Mouse (Mus musculus) ES-E14 (cell line): Measurements from ENCODE around the gene H3f3a. TPM values are rescaled to one million over a fixed set of nuclear protein-coding genes. Genes with fewer than 3 reads are reported as not detected.

Source experiments
- DNase-seq: peaks from one replicate; pipeline ENCODE4 v3.0.0-alpha.2; 2013; ENCODE audit warnings: low read depth, low spot score
- H3K27ac ChIP-seq: 2 replicates; pipeline ENCODE4 v1.5.1; 2012; ENCODE audit warnings: low read depth, mild to moderate bottlenecking, low read length, moderate library complexity, mixed read lengths; ENCODE audit not compliant: poor library complexity, insufficient read depth, severe bottlenecking
- H3K36me3 ChIP-seq: 2 replicates; pipeline ENCODE4 v1.6.1; 2012; ENCODE audit warnings: mild to moderate bottlenecking, low read length, moderate library complexity, mixed read lengths; ENCODE audit not compliant: control insufficient read depth, poor library complexity, insufficient read depth, severe bottlenecking
- H3K4me1 ChIP-seq, 2 experiments: fragments of 150-350 bp in 1 of 2; sonication (generic) in 1 of 2; 2 replicates each; pipeline ENCODE4 v1.6.1; 2012; ENCODE audit warnings: low read length in 2 of 2, mild to moderate bottlenecking in 1 of 2, mixed read lengths in 1 of 2; ENCODE audit not compliant: control insufficient read depth in 2 of 2, insufficient read depth in 2 of 2, poor library complexity in 1 of 2
- H3K4me3 ChIP-seq, 2 experiments: fragments of 150-350 bp in 1 of 2; sonication (generic) in 1 of 2; 2 replicates each; pipeline ENCODE4 v1.5.1; 2012; ENCODE audit warnings: low read length in 2 of 2, low read depth in 1 of 2, mild to moderate bottlenecking in 1 of 2, mixed read lengths in 1 of 2; ENCODE audit not compliant: insufficient read depth in 1 of 2, poor library complexity in 1 of 2, severe bottlenecking in 1 of 2
- H3K9ac ChIP-seq: 2 replicates; pipeline ENCODE4 v1.6.1; 2012; ENCODE audit warnings: low read depth, mild to moderate bottlenecking, low read length, mixed read lengths; ENCODE audit not compliant: poor library complexity, insufficient read depth, severe bottlenecking
- H3K9me3 ChIP-seq: fragments of 150-350 bp; sonication (generic); 2 replicates; pipeline ENCODE4 v1.6.1; 2012; ENCODE audit warnings: low read depth, mild to moderate bottlenecking, low read length; ENCODE audit not compliant: control insufficient read depth, insufficient read depth
- CHD2 ChIP-seq: IDR thresholded peaks from 2 replicates; pipeline ENCODE4 v1.6.1; 2014; ENCODE audit warnings: mild to moderate bottlenecking, low read depth, low read length, inconsistent platforms
- HCFC1 ChIP-seq: IDR thresholded peaks from 2 replicates; pipeline ENCODE4 v1.6.1; 2012; ENCODE audit warnings: low read length, inconsistent platforms, borderline replicate concordance; ENCODE audit not compliant: insufficient read depth
- MAFK ChIP-seq: IDR thresholded peaks from 2 replicates; pipeline ENCODE4 v1.6.1; 2014; ENCODE audit warnings: mild to moderate bottlenecking, low read depth, low read length, inconsistent platforms; ENCODE audit not compliant: insufficient read depth
- ZC3H11A ChIP-seq: IDR thresholded peaks from 2 replicates; pipeline ENCODE4 v1.6.1; 2012; ENCODE audit warnings: low read depth, mild to moderate bottlenecking, inconsistent platforms, low read length, borderline replicate concordance
- ZNF384 ChIP-seq: IDR thresholded peaks from 2 replicates; pipeline ENCODE4 v1.6.1; 2012; ENCODE audit warnings: low read depth, low read length, inconsistent platforms
- in situ Hi-C, 2 experiments: fragments of 600-800 bp; cut with MboI; formaldehyde crosslinking; loops; one replicate each; pipeline ENCODE4 v1.15.1; 2025; ENCODE audit warnings: low sequenced_read_pairs in 2 of 2, inconsistent platforms in 1 of 2; ENCODE audit not compliant: unreplicated experiment in 2 of 2
- total RNA-seq: library from RNA; depleted of rRNA; stranded (reverse); fragments of 300-350 nt; gene quantifications from 2 replicates; pipeline ENCODE4 v1.2.3, GENCODE M21; 2012

The H3f3a gene
- total RNA-seq, 1 experiment, result 657 TPM

GRCm38 (mm10) chr1:180818000-180818399 lies 4.3 kb upstream of the H3f3a start:
- Histone ChIP-seq H3K4me1 (peaks cover 4 to 6% of the 10 kb centered on the region in 2 experiments; a peak in 3 of 4 replicates), H3K27ac (no peak overlapping the region), H3K9me3 (no peaks in the 10 kb centered on the region), H3K36me3 (no peaks in the 10 kb centered on the region), H3K9ac (no peak overlapping the region), H3K4me3 (no peak overlapping the region)
- TF ChIP-seq HCFC1 (no peak), ZC3H11A (no peak), MAFK (no peak)
- in situ Hi-C loops, result no loop called here
- DNase-seq, result no peak

GRCm38 (mm10) chr1:180815371-180816024 lies 1.8 kb upstream of the H3f3a start:
- peaks cover 5 to 7% of the 10 kb centered on the region in 2 experiments; a peak in 3 of 4 replicates for H3K4me1 ChIP-seq
- peaks cover 3% of the 10 kb centered on the region for H3K36me3 ChIP-seq
- in situ Hi-C loops, result no loop called here
- no peak overlapping the region for H3K9ac ChIP-seq
- H3K4me3 ChIP-seq, result no peak overlapping the region
- TF ChIP-seq ZC3H11A (no peak), HCFC1 (no peak), ZNF384 (no peak), CHD2 (no peak), MAFK (no peak)
- no peaks in the 10 kb centered on the region for H3K9me3 ChIP-seq
- no peak overlapping the region for H3K27ac ChIP-seq
- no peak for DNase-seq

- Histone ChIP-seq H3K4me1 (peaks cover 7 to 11% of the 10 kb centered on the region in 2 experiments; a peak in 3 of 4 replicates), H3K9me3 (no peaks in the 10 kb centered on the region), H3K36me3 (peaks cover 17% of the 10 kb centered on the region), H3K27ac (peak overlapping the region; percentile 89), H3K9ac (peak overlapping the region; percentile 98), H3K4me3 (peak overlapping the region; percentile 96 to 100)
- in situ Hi-C loops, result no loop called here
- peak; percentile 84 for DNase-seq
- peak; percentile 26; the same call in 1 of the 2 replicates for TF ChIP-seq CHD2
- TF ChIP-seq ZC3H11A, result no peak
- TF ChIP-seq HCFC1, result no peak
- no peak for TF ChIP-seq MAFK
- no peak for TF ChIP-seq ZNF384
These were observed 296 bp downstream of the H3f3a start for GRCm38 (mm10) chr1:180813409-180813884.

- peaks cover 23% of the 10 kb centered on the region for H3K36me3 ChIP-seq
- in situ Hi-C loops, result no loop called here
- peak overlapping the region; percentile 98 for H3K9ac ChIP-seq
- H3K9me3 ChIP-seq, result no peaks in the 10 kb centered on the region
- DNase-seq, result no peak
- peak overlapping the region; percentile 89 for H3K27ac ChIP-seq
- H3K4me3 ChIP-seq, result peak overlapping the region; percentile 96 to 100
- peaks cover 7% of the 10 kb centered on the region in 2 experiments; a peak in 2 of 4 replicates for H3K4me1 ChIP-seq
- TF ChIP-seq ZNF384, result no peak
These were observed 1.0 kb downstream of the H3f3a start for GRCm38 (mm10) chr1:180812463-180813408.
